Mouse (Mus musculus) hindbrain, embryonic 11.5 days (tissue): Measurements from ENCODE around the gene LTO1. TPM values are rescaled to one million over a fixed set of nuclear protein-coding genes. Genes with fewer than 3 reads are reported as not detected.

Source experiments
- ATAC-seq: fragments of 200-750 bp; cut with Nextera tagmentation; 2 replicates; pipeline ENCODE4 v1.8.0; 2017; ENCODE audit warnings: mild to moderate bottlenecking, moderate TSS enrichment, moderate library complexity; ENCODE audit not compliant: low FRiP score
- DNase-seq: peaks from one replicate; pipeline ENCODE4 v3.0.0-alpha.2; 2015; ENCODE audit warnings: low spot score
- H3K27ac ChIP-seq: fragments of 300-500 bp; sonication (generic); 2 replicates; pipeline ENCODE4 v1.5.1; 2014; ENCODE audit warnings: mild to moderate bottlenecking, low read depth, low read length
- H3K27me3 ChIP-seq: fragments of 300-500 bp; sonication (generic); 2 replicates; pipeline ENCODE4 v1.6.1; 2014; ENCODE audit warnings: mild to moderate bottlenecking, low read length, moderate library complexity, mixed read lengths; ENCODE audit not compliant: control insufficient read depth, insufficient read depth
- H3K36me3 ChIP-seq: fragments of 300-500 bp; sonication (generic); 2 replicates; pipeline ENCODE4 v1.6.1; 2014; ENCODE audit warnings: mild to moderate bottlenecking, low read length, moderate library complexity, mixed read lengths; ENCODE audit not compliant: control insufficient read depth, insufficient read depth
- H3K4me1 ChIP-seq: fragments of 300-500 bp; sonication (generic); replicated peaks from 2 replicates; pipeline ENCODE4 v1.6.1; 2014; ENCODE audit warnings: low read length, mixed read lengths; ENCODE audit not compliant: control insufficient read depth, insufficient read depth
- H3K4me2 ChIP-seq: fragments of 300-500 bp; sonication (generic); replicated peaks from 2 replicates; pipeline ENCODE4 v1.6.1; 2014; ENCODE audit warnings: mild to moderate bottlenecking, low read depth, low read length
- H3K4me3 ChIP-seq: fragments of 300-500 bp; sonication (generic); 2 replicates; pipeline ENCODE4 v1.5.1; 2014; ENCODE audit warnings: low read depth, low read length
- H3K9ac ChIP-seq: fragments of 300-500 bp; sonication (generic); 2 replicates; pipeline ENCODE4 v1.6.1; 2014; ENCODE audit warnings: low read depth, low read length
- H3K9me3 ChIP-seq: fragments of 300-500 bp; sonication (generic); 2 replicates; pipeline ENCODE4 v1.6.1; 2016; ENCODE audit warnings: low read length; ENCODE audit not compliant: control insufficient read depth
- WGBS: fragments of 180-500 bp; shearing (Covaris S2); extraction: QIAGEN DNeasy Blood & Tissue Kit; methylation state at CpG from one replicate; pipeline ENCODE4 v1.1.7; 2014; 5-methylcytosine and 5-hydroxymethylcytosine counted together
- polyA plus RNA-seq: library from polyadenylated mRNA; unstranded; fragments of >200 nt; fragmentation: Nextera tagmentation; extraction: Ambion mirVana; gene quantifications from 2 replicates; pipeline ENCODE4 v1.2.1, GENCODE M21; 2014

The LTO1 gene
- polyA plus RNA-seq, 1 experiment from 2014 or later, result 28.9 TPM

DNA sequence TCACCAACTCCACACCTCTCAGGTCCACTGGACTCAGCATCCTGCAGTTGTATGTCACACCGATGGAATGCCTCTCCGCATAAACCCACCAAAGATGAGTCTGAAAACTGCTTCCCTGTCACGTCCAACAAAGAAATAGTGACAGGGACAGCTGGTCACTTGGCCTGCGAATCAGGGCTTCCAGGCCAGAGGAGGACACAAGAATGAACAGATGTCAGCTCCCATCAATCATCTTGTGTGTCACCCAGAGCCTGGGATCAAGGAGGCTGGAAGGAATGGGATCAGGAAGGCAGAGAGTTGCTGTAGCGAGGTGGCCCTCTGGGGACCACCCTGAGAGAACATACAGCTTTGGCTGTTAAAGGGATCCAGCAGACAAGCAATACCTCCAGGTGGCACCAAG is 20.0 kb downstream of the LTO1 start:
- H3K27ac ChIP-seq, result no peak overlapping the region
- DNase-seq (no peak), ATAC-seq (no peak)
- peaks cover 8% of the 10 kb centered on the region for H3K36me3 ChIP-seq
- no peak overlapping the region for H3K9ac ChIP-seq
- peaks cover 9% of the 10 kb centered on the region; the same call in 1 of the 2 replicates for H3K4me1 ChIP-seq
- H3K9me3 ChIP-seq, result no peaks in the 10 kb centered on the region
- peaks cover 1% of the 10 kb centered on the region; the same call in 1 of the 2 replicates for H3K27me3 ChIP-seq
- WGBS, result 65% methylated on average over 5 of the region's 5 CpGs
- H3K4me3 ChIP-seq, result no peak overlapping the region
- H3K4me2 ChIP-seq, result no peak overlapping the region

DNA sequence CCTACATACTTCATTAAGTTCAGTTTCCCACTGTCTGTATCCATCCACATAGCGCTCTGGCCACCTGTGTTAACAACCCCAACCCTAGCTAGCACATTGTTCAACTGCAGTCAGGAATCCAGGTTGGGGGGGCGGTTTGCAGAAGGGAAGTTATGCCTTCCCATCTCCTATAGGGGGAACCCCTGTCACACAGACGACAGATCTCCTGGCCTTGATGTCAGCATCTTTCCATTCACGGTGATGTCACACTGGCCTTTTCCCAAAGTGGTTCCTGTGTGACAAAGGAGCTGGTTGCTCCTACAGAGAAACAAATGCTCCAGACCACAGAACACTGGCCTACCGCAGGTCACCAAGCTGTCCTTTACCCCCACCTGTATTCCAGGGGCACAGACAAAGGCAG is 20.7 kb downstream of the LTO1 start:
- no peak overlapping the region for H3K27ac ChIP-seq
- peaks cover 3% of the 10 kb centered on the region; the same call in 1 of the 2 replicates for H3K27me3 ChIP-seq
- no peak overlapping the region for H3K9ac ChIP-seq
- H3K4me2 ChIP-seq, result no peak overlapping the region
- H3K4me1 ChIP-seq, result peaks cover 13% of the 10 kb centered on the region; the same call in 1 of the 2 replicates
- ATAC-seq (no peak), DNase-seq (peak; percentile 50)
- peaks cover 8% of the 10 kb centered on the region for H3K36me3 ChIP-seq
- WGBS, result 63% methylated on average over 5 of the region's 5 CpGs
- no peaks in the 10 kb centered on the region for H3K9me3 ChIP-seq
- no peak overlapping the region for H3K4me3 ChIP-seq

DNA sequence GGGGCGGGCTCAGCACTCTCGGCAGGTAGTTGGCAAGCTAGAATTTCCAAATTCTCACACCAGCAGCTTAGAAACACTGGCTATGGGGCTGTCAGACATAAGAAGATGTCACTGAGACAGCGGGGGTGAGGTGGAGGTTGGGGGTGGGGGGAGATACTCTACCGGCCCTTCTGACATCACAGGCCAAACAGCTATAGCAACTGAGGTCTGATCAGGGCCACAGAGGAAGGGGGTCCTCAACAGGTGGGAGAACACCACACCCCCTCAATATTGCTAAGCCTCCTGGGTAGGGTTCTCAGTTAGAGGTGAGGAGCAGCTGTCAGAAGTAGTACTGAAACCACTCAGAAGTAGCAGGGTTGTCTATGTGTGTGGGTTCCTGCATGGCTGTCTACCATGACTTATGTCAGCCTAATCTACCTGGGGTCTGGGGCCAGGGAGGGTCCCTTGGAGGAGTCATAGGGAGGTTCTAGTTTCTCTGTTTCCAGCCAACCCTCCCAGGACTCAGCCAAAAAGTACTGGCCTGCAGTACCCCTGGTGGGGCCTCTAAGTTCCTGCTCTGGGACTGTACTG is 21.5 kb downstream of the LTO1 start:
- Histone ChIP-seq H3K4me3 (no peak overlapping the region), H3K9me3 (no peaks in the 10 kb centered on the region), H3K4me1 (peaks cover 13% of the 10 kb centered on the region; the same call in 1 of the 2 replicates), H3K9ac (no peak overlapping the region), H3K27ac (no peak overlapping the region), H3K36me3 (peaks cover 8% of the 10 kb centered on the region), H3K4me2 (no peak overlapping the region; the same call in 1 of the 2 replicates), H3K27me3 (peaks cover 3% of the 10 kb centered on the region; the same call in 1 of the 2 replicates)
- 91% methylated on average over 4 of the region's 4 CpGs for WGBS
- DNase-seq (no peak), ATAC-seq (no peak)

DNA sequence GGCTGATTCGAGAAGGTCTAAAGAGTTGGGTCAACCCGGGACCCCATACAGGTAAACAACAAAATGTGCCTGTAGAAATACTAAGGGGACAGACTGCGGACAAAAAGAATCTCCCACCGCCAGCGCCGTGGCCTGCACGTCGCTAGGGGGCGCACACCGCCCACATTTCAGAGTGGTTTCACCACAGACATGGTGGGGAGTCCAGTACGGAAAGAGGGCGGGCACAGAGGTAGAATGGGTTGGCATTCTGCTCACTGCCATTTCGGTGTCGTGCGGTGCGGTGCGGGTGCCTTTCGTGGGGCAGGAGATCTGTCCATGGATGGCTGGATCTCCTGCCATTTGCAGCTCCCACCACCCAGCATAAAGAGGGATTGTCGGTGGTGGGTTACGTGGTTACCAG is 22.6 kb downstream of the LTO1 start:
- peak overlapping the region; percentile 91 for H3K4me2 ChIP-seq
- 0 out of 2 replicates have a peak, but pooled peaks have one; percentile 15 for ATAC-seq
- no peaks in the 10 kb centered on the region for H3K9me3 ChIP-seq
- H3K27ac ChIP-seq, result peak overlapping the region; percentile 62; the same call in 1 of the 2 replicates
- peak overlapping the region; percentile 81 for H3K9ac ChIP-seq
- peak overlapping the region; percentile 66 for H3K4me3 ChIP-seq
- WGBS, result 2% methylated on average over 20 of the region's 20 CpGs
- H3K27me3 ChIP-seq, result peaks cover 8% of the 10 kb centered on the region
- peaks cover 8% of the 10 kb centered on the region for H3K36me3 ChIP-seq
- H3K4me1 ChIP-seq, result peaks cover 18% of the 10 kb centered on the region
- peak; percentile 94 for DNase-seq

DNA sequence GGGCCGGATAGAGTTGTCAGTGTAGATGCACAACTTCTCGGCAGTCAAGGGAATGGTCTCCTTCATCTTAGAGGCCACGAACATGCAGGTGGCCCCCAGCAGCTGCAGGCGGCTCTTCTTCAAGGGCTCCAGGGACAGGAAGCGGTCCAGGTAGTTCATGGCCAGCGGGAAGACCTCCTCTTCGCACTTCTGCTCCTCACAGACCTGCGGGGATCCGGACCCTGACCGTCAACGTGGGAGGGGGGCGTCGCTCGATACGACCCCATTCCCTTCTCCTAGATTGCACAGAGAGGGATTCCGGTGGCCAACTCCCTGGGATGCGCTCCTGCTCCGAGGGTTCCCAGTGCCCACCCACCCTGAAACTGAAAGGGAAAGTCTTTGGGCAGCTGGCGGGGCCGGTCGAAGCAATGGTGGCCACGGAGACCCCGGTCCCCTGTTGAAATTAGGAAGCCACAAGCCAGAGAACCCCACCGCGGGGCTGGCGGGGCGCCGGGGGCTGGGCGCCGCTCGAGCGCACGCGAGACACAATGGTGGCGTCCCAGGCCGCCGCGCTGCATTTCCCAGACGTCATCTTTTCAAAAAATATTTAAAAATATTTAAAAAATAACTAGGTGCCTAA is 23.1 kb downstream of the LTO1 start:
- Histone ChIP-seq H3K9me3 (no peaks in the 10 kb centered on the region), H3K27me3 (peaks cover 12% of the 10 kb centered on the region), H3K4me1 (peaks cover 23% of the 10 kb centered on the region), H3K9ac (peak overlapping the region; percentile 81), H3K4me2 (peak overlapping the region; percentile 91), H3K27ac (peak overlapping the region; percentile 62; the same call in 1 of the 2 replicates), H3K4me3 (peak overlapping the region; percentile 66), H3K36me3 (peaks cover 8% of the 10 kb centered on the region)
- 1% methylated on average over 39 of the region's 39 CpGs for WGBS
- ATAC-seq (no peak), DNase-seq (peak; percentile 52)

DNA sequence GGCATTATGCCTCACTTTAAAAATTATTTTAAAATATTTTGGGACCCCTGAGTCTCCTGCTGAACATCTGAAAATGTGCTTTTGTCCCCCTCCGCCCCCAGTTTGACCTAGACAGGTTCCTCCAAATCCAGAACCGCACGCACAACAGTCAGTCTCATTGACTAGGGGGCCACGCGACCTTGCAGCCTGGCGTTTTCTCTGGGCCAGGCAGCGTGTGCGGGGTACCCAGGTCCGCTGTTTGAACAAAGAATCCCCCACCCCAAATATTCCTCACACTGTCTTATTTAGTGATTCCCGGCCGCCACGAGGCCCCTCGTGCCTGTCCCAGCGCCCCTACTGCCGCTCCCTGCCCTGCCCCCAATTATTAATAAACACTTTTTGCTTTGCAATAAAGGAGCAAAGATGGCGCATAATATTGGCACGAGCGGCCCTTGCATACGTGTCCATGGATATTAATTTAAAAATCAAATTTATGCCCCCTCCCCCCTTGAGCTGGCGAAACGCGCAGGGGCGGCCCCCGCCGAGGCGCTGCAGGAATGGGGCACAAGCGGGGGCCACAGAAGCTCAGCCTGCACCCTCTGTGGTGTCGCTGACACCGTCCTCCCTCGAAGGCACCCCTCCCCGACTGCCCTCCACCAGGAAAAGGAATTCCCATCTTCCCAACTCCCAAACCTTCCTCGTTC is 23.9 kb downstream of the LTO1 start:
- H3K9ac ChIP-seq, result peak overlapping the region; percentile 81
- H3K4me3 ChIP-seq, result peak overlapping the region; percentile 66
- peak overlapping the region; percentile 85 for H3K27ac ChIP-seq
- peaks cover 14% of the 10 kb centered on the region for H3K27me3 ChIP-seq
- WGBS, result under 1% methylated on average over 32 of the region's 32 CpGs
- peak overlapping the region; percentile 91 for H3K4me2 ChIP-seq
- DNase-seq (peak; percentile 53), ATAC-seq (no peak)
- peaks cover 25% of the 10 kb centered on the region for H3K4me1 ChIP-seq
- no peaks in the 10 kb centered on the region for H3K9me3 ChIP-seq
- H3K36me3 ChIP-seq, result peaks cover 8% of the 10 kb centered on the region

DNA sequence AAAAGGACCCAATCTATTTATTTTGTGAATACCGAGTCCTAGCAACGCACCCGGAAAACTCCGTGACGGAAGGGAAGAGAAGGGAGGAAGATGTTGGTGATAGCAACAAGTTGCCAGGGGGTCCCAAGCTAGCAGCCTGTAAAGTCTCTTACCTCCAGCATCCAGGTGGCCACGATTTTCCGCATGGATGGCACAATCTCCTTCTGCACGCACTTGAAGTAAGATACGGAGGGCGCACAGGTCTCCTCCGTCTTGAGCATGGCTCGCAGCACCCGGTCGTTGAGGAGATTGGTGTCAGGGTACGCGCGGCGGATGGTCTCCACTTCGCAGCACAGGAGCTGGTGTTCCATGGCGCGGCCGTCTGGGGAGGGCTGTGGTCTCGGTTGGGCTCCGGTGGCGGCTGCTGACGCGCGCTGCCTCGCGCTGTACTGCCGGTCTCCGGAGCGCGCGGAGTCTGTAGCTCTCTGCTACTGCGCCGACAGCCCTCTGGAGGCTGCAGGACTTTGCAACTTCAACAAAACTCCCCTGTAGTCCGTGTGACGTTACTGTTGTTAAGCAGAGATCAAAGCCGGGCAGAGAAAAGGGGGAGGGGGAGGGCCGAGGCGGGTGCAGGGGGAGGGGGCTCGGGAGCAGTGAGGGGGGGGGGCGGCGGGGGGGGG is 24.6 kb downstream of the LTO1 start, which contains the start of gene Ccnd1:
TSS of gene Ccnd1 (minus strand) at position 582 of the 659 bp plus-strand sequence.
- Histone ChIP-seq H3K27ac (peak within 1 kb of the TSS; percentile 85), H3K9ac (peak within 1 kb of the TSS; percentile 81), H3K4me2 (peak within 1 kb of the TSS; percentile 91), H3K36me3 (peaks cover 8% of the 10 kb centered on the region), H3K4me1 (peaks cover 25% of the 10 kb centered on the region), H3K4me3 (peak within 1 kb of the TSS; percentile 66), H3K9me3 (no peaks in the 10 kb centered on the region), H3K27me3 (peaks cover 14% of the 10 kb centered on the region)
- under 1% methylated on average over 37 of the region's 45 CpGs for WGBS
- ATAC-seq (peak; percentile 72), DNase-seq (peak; percentile 80)

DNA sequence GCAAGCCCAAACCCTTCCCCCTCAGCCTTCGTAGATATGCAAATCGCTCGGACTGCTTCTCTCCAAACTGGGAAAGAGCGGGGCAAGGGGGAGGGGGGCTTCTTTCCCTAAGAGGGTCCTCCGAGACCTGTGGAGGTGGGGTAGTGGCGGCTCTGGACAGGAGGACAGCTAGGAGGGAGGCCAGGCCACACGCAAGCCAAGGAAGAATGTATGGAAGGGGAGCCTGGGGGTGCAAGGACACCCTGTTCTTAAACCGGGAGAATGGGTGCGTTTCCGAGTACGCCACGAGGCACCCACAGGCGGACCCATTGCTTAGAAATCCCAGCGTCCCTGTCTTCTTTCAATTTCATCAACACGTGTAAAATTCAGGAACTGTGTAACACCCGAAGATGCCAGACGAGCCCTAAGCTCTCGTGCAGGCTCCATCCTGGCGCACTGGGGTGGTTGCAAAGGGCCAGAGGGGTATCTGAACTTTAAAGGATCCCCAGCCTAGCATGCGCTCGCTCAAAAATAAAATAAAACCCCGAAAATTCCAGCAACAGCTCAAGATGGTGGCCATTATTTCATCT is 25.2 kb downstream of the LTO1 start:
- peak overlapping the region; percentile 85 for H3K27ac ChIP-seq
- no peaks in the 10 kb centered on the region for H3K9me3 ChIP-seq
- peaks cover 25% of the 10 kb centered on the region for H3K4me1 ChIP-seq
- peaks cover 5% of the 10 kb centered on the region; the same call in 1 of the 2 replicates for H3K36me3 ChIP-seq
- peak; percentile 46 for ATAC-seq
- H3K4me2 ChIP-seq, result peak overlapping the region; percentile 91
- H3K4me3 ChIP-seq, result peak overlapping the region; percentile 66
- peak overlapping the region; percentile 35 for H3K9ac ChIP-seq
- H3K27me3 ChIP-seq, result peaks cover 14% of the 10 kb centered on the region
- 0% methylated on average over 22 of the region's 22 CpGs for WGBS
- peak; percentile 78 for DNase-seq
